Mouse (Mus musculus): ENCODE measurements around the gene Adgra1. TPM values are rescaled to one million over a fixed set of nuclear protein-coding genes. Genes with fewer than 3 reads are reported as not detected.
A peak's percentile ranks its signal among the peaks of the same experiment; 100 is the strongest.

The Adgra1 gene
- total and polyA plus RNA-seq, 2 experiments from 2014 or later = 0.12 TPM; not detected in 1

DNA sequence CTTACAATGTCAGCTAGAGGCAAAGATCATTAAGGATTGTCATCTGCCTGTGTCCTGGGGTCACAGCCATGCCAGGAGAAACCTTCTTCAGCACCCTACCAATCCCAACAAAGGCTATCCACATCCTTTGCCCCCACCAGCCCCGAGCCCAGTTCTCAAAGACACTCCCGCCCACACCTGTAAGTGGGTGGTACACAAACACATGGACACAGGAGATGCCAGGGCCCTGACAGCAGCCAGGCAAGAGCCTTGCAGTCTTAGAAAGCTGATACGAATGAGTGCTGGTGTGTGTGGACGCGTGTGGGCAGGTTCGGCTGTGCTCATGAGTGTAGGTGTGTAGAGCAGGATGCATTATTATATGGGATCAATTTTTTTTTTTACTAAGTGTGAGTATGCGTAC is 66.5 kb downstream of the Adgra1 start:
- Histone ChIP-seq H3K9me3 (replicated peaks; ENCODE audit: control insufficient read depth, low read length) (no peaks in the 10 kb centered on the region), H3K4me2 (ENCODE audit: low read depth, low read length) (no peak overlapping the region), H3K36me3 (replicated peaks; ENCODE audit: control insufficient read depth, insufficient read depth, low read length) (no peaks in the 10 kb centered on the region), H3K4me3 (ENCODE audit: low read depth, low read length) (no peak overlapping the region), H3K4me1 (ENCODE audit: control insufficient read depth, insufficient read depth) (no peaks in the 10 kb centered on the region), H3K27me3 (ENCODE audit: control insufficient read depth, insufficient read depth, low read length) (peaks cover 27% of the 10 kb centered on the region), H3K27ac (ENCODE audit: low read depth) (no peak overlapping the region), H3K9ac (replicated peaks; ENCODE audit: low read depth, low read length) (no peak overlapping the region)
- ATAC-seq (ENCODE audit: insufficient read depth, low read depth) (no peak), DNase-seq (ENCODE audit: low spot score) (no peak)
- no peak for TF ChIP-seq CTCF (IDR thresholded peaks at IDR 0.05; ENCODE audit: low read depth)
- WGBS = 82% methylated on average over 7 of the region's 7 CpGs

DNA sequence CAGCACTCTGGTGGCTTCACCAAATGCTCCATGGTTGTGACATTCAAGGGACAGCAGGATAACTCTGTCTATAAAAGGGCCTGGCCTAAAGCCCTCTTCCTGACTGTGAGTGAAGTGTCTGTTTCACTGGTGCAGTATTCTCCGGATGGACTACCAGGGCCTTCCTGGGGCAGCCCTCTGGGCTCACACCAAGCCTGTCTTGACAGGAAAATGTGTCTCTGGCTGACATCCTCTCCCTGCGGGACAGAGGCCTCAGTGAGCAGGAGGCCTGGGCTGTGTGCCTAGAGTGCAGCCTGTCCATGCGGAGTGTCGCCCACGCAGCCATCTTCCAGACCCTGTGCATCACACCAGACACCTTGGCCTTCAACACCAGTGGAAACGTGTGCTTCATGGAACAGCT is 66.9 kb downstream of the Adgra1 start:
- H3K27ac ChIP-seq (ENCODE audit: low read depth) = no peak overlapping the region
- no peaks in the 10 kb centered on the region for H3K36me3 ChIP-seq (replicated peaks; ENCODE audit: control insufficient read depth, insufficient read depth, low read length)
- peaks cover 23% of the 10 kb centered on the region for H3K27me3 ChIP-seq (ENCODE audit: control insufficient read depth, insufficient read depth, low read length)
- no peak overlapping the region for H3K9ac ChIP-seq (replicated peaks; ENCODE audit: low read depth, low read length)
- no peak for DNase-seq (ENCODE audit: low spot score)
- no peak overlapping the region for H3K4me3 ChIP-seq (ENCODE audit: low read depth, low read length)
- WGBS = 67% methylated on average over 6 of the region's 6 CpGs
- ATAC-seq (ENCODE audit: insufficient read depth, low read depth) = no peak
- H3K4me1 ChIP-seq (ENCODE audit: control insufficient read depth, insufficient read depth) = no peaks in the 10 kb centered on the region
- H3K4me2 ChIP-seq (ENCODE audit: low read depth, low read length) = no peak overlapping the region
- no peaks in the 10 kb centered on the region for H3K9me3 ChIP-seq (replicated peaks; ENCODE audit: control insufficient read depth, low read length)
- TF ChIP-seq EP300 (IDR thresholded peaks at IDR 0.05; ENCODE audit: low read depth) (no peak), CTCF (IDR thresholded peaks at IDR 0.05; ENCODE audit: low read depth) (no peak)

DNA sequence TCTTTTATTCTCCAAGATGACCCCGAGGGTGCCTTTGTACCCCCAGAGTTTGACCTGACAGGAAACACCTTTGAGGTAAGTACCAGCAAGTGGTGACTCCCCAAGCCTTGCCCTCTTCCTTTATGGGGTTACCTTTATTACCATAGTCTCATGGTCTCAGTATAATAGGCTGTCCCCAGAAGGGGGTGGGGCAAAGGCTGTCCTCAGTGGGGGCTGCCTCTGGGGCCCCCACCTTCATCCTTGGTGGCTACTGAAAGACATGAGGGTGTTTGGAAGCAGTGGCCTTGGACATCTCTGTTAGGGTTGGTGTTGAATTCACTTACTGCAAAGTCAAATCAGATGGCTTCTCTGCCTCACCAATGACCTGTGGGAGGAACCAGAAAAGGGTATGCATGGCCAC is 68.0 kb downstream of the Adgra1 start:
- no peak for TF ChIP-seq CTCF (IDR thresholded peaks at IDR 0.05; ENCODE audit: low read depth)
- TF ChIP-seq EP300 (IDR thresholded peaks at IDR 0.05; ENCODE audit: low read depth) = no peak
- H3K27ac ChIP-seq (ENCODE audit: low read depth) = no peak overlapping the region
- peaks cover 13% of the 10 kb centered on the region for H3K27me3 ChIP-seq (ENCODE audit: control insufficient read depth, insufficient read depth, low read length)
- H3K4me1 ChIP-seq (ENCODE audit: control insufficient read depth, insufficient read depth) = no peaks in the 10 kb centered on the region
- no peak overlapping the region for H3K4me2 ChIP-seq (ENCODE audit: low read depth, low read length)
- H3K36me3 ChIP-seq (replicated peaks; ENCODE audit: control insufficient read depth, insufficient read depth, low read length) = no peaks in the 10 kb centered on the region
- ATAC-seq (ENCODE audit: insufficient read depth, low read depth) (no peak), DNase-seq (ENCODE audit: low spot score) (no peak)
- H3K4me3 ChIP-seq (ENCODE audit: low read depth, low read length) = no peak overlapping the region
- no peak overlapping the region for H3K9ac ChIP-seq (replicated peaks; ENCODE audit: low read depth, low read length)
- no peaks in the 10 kb centered on the region for H3K9me3 ChIP-seq (replicated peaks; ENCODE audit: control insufficient read depth, low read length)
- WGBS = 42% methylated on average over 1 of the region's 1 CpGs

DNA sequence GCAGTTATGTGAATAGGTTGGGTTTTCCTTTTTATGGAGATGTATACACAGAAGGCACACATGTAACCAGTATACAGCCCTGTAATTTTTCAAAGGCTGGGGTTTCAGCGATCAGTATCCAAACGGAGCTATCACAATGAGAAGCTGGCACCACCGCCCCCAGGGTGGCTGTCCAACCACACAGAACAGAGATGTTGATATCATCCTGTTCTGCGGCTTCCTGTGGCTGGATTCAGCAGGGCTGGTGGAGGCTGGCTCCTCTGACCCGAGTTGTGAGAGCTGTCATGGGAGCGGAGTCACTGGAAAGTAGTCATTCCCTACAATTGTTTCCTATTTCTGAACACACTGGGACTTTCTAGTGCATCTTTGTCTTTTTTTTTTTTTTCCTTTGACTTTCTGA is 71.3 kb downstream of the Adgra1 start:
- Histone ChIP-seq H3K9ac (replicated peaks; ENCODE audit: low read depth, low read length) (no peak overlapping the region), H3K4me2 (ENCODE audit: low read depth, low read length) (no peak overlapping the region), H3K27me3 (ENCODE audit: control insufficient read depth, insufficient read depth, low read length) (peaks cover 13% of the 10 kb centered on the region), H3K27ac (ENCODE audit: low read depth) (no peak overlapping the region), H3K4me3 (ENCODE audit: low read depth, low read length) (no peak overlapping the region), H3K4me1 (ENCODE audit: control insufficient read depth, insufficient read depth) (no peaks in the 10 kb centered on the region), H3K36me3 (replicated peaks; ENCODE audit: control insufficient read depth, insufficient read depth, low read length) (no peaks in the 10 kb centered on the region), H3K9me3 (replicated peaks; ENCODE audit: control insufficient read depth, low read length) (no peaks in the 10 kb centered on the region)
- TF ChIP-seq CTCF (IDR thresholded peaks at IDR 0.05; ENCODE audit: low read depth) (no peak), EP300 (IDR thresholded peaks at IDR 0.05; ENCODE audit: low read depth) (no peak)
- DNase-seq (ENCODE audit: low spot score) (no peak), ATAC-seq (ENCODE audit: insufficient read depth, low read depth) (no peak)
- 23% methylated on average over 6 of the region's 6 CpGs for WGBS

DNA sequence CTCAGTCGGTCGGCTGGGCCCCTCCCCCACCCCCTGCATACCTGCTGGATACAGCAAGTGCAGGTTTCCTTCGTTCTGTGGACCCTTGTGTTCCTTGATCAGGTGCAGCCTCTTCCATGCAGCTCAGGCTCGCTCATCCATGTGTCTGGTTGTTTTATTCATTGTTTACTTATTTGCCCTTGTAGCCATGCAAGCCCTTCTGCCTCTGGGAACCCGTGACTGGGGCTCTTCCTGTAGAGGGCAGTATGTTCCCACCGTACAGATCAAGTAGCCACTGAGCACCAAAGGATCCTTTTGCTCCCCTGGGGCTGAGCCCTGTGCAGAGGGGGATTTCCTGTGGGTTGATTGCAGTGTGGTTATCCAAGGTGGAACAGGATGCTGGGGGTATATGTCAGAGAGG is 71.7 kb downstream of the Adgra1 start:
- Histone ChIP-seq H3K4me2 (ENCODE audit: low read depth, low read length) (no peak overlapping the region), H3K4me1 (ENCODE audit: control insufficient read depth, insufficient read depth) (no peaks in the 10 kb centered on the region), H3K27me3 (ENCODE audit: control insufficient read depth, insufficient read depth, low read length) (peaks cover 11% of the 10 kb centered on the region), H3K36me3 (replicated peaks; ENCODE audit: control insufficient read depth, insufficient read depth, low read length) (no peaks in the 10 kb centered on the region), H3K9me3 (replicated peaks; ENCODE audit: control insufficient read depth, low read length) (no peaks in the 10 kb centered on the region), H3K4me3 (ENCODE audit: low read depth, low read length) (no peak overlapping the region), H3K27ac (ENCODE audit: low read depth) (no peak overlapping the region), H3K9ac (replicated peaks; ENCODE audit: low read depth, low read length) (no peak overlapping the region)
- DNase-seq (ENCODE audit: low spot score) = peak; percentile 33
- 4% methylated on average over 6 of the region's 6 CpGs for WGBS
- no peak for TF ChIP-seq EP300 (IDR thresholded peaks at IDR 0.05; ENCODE audit: low read depth)
- TF ChIP-seq CTCF (IDR thresholded peaks at IDR 0.05; ENCODE audit: low read depth) = peak; percentile 55
- ATAC-seq (ENCODE audit: insufficient read depth, low read depth) = peak; percentile 69

DNA sequence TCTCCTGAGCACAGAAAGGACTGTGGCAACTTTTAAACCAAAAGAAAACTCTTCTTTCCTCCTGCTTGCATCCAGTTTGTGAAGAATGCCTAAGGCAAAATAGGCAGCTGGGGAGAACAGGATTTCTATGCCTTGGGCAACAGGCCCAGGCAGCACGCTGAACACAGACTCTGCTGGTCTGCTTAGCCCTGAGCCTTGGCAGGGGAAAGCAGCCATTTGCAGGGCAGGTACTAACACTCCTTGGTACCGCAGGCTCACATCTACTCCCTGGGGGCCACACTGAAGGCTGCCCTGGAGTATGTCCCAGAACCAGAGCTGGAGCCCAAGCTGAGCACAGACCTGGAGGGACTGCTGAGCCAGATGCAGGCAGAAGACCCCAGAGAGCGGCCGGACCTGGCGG is 74.2 kb downstream of the Adgra1 start:
- H3K27me3 ChIP-seq (ENCODE audit: control insufficient read depth, insufficient read depth, low read length) = peaks cover 16% of the 10 kb centered on the region
- TF ChIP-seq CTCF (IDR thresholded peaks at IDR 0.05; ENCODE audit: low read depth) (no peak), EP300 (IDR thresholded peaks at IDR 0.05; ENCODE audit: low read depth) (no peak)
- ATAC-seq (ENCODE audit: insufficient read depth, low read depth) (no peak), DNase-seq (ENCODE audit: low spot score) (no peak)
- no peak overlapping the region for H3K27ac ChIP-seq (ENCODE audit: low read depth)
- no peak overlapping the region for H3K4me2 ChIP-seq (ENCODE audit: low read depth, low read length)
- no peaks in the 10 kb centered on the region for H3K9me3 ChIP-seq (replicated peaks; ENCODE audit: control insufficient read depth, low read length)
- H3K4me1 ChIP-seq (ENCODE audit: control insufficient read depth, insufficient read depth) = no peaks in the 10 kb centered on the region
- H3K9ac ChIP-seq (replicated peaks; ENCODE audit: low read depth, low read length) = no peak overlapping the region
- H3K36me3 ChIP-seq (replicated peaks; ENCODE audit: control insufficient read depth, insufficient read depth, low read length) = no peaks in the 10 kb centered on the region
- WGBS = 72% methylated on average over 5 of the region's 5 CpGs
- no peak overlapping the region for H3K4me3 ChIP-seq (ENCODE audit: low read depth, low read length)

Measured in heart, postnatal 0 days (tissue).